Mouse (Mus musculus) liver, embryonic 11.5 days (tissue): ENCODE data around the gene Shmt2. TPM values are rescaled to one million over a fixed set of nuclear protein-coding genes. Genes with fewer than 3 reads are reported as not detected.

Experiments
- ATAC-seq: fragments of 200-750 bp; cut with Nextera tagmentation; replicated peaks from 2 replicates; pipeline ENCODE4 v1.8.0; 2017; ENCODE audit warnings: moderate number of reproducible peaks, mild to moderate bottlenecking, moderate TSS enrichment, moderate library complexity; ENCODE audit not compliant: low FRiP score
- DNase-seq: peaks from one replicate; pipeline ENCODE4 v3.0.0-alpha.2; 2017; ENCODE audit warnings: low spot score
- H3K27ac ChIP-seq: fragments of 300-500 bp; sonication (generic); 2 replicates; pipeline ENCODE4 v1.5.1; 2014; ENCODE audit warnings: mild to moderate bottlenecking, low read depth, low read length, control low read depth
- H3K27me3 ChIP-seq: fragments of 300-500 bp; sonication (generic); replicated peaks from 2 replicates; pipeline ENCODE4 v1.6.1; 2014; ENCODE audit warnings: low read length, mixed read lengths; ENCODE audit not compliant: control insufficient read depth, insufficient read depth
- H3K36me3 ChIP-seq: fragments of 300-500 bp; sonication (generic); 2 replicates; pipeline ENCODE4 v1.6.1; 2014; ENCODE audit warnings: mild to moderate bottlenecking, low read length, moderate library complexity, mixed read lengths; ENCODE audit not compliant: control insufficient read depth, insufficient read depth
- H3K4me1 ChIP-seq: fragments of 300-500 bp; sonication (generic); replicated peaks from 2 replicates; pipeline ENCODE4 v1.6.1; 2014; ENCODE audit warnings: low read length, mixed read lengths; ENCODE audit not compliant: control insufficient read depth, insufficient read depth
- H3K4me2 ChIP-seq: fragments of 300-500 bp; sonication (generic); 2 replicates; pipeline ENCODE4 v1.6.1; 2014; ENCODE audit warnings: mild to moderate bottlenecking, control low read depth, moderate library complexity
- H3K4me3 ChIP-seq: fragments of 300-500 bp; sonication (generic); 2 replicates; pipeline ENCODE4 v1.5.1; 2014; ENCODE audit warnings: low read depth, low read length, control low read depth
- H3K9ac ChIP-seq: fragments of 300-500 bp; sonication (generic); 2 replicates; pipeline ENCODE4 v1.6.1; 2014; ENCODE audit warnings: low read depth, low read length, control low read depth
- H3K9me3 ChIP-seq: fragments of 300-500 bp; sonication (generic); 2 replicates; pipeline ENCODE4 v1.6.1; 2016; ENCODE audit warnings: low read length, inconsistent platforms, mixed read lengths; ENCODE audit not compliant: control insufficient read depth
- WGBS: fragments of 180-500 bp; shearing (Covaris S2); extraction: QIAGEN DNeasy Blood & Tissue Kit; methylation state at CpG from one replicate; pipeline ENCODE4 v1.1.7; 2014; 5-methylcytosine and 5-hydroxymethylcytosine counted together
- polyA plus RNA-seq: library from polyadenylated mRNA; unstranded; fragments of >200 nt; fragmentation: Nextera tagmentation; extraction: Ambion mirVana; gene quantifications from 2 replicates; pipeline ENCODE4 v1.2.1, GENCODE M21; 2014

The Shmt2 gene
- polyA plus RNA-seq, 1 experiment from 2014 or later: 261 TPM

GRCm38 (mm10) chr10:127479131-127479530 lies 43.1 kb downstream of the Shmt2 start:
- Histone ChIP-seq H3K9ac (no peak overlapping the region), H3K36me3 (peaks cover 11% of the 10 kb centered on the region; the same call in 1 of the 2 replicates), H3K4me3 (no peak overlapping the region), H3K9me3 (no peaks in the 10 kb centered on the region), H3K4me1 (no peaks in the 10 kb centered on the region), H3K27me3 (no peaks in the 10 kb centered on the region), H3K27ac (no peak overlapping the region), H3K4me2 (no peak overlapping the region)
- no peak for DNase-seq
- 94% methylated on average over 4 of the region's 4 CpGs for WGBS
- no peak for ATAC-seq

- no peak overlapping the region for H3K27ac ChIP-seq
- H3K4me2 ChIP-seq: no peak overlapping the region
- no peaks in the 10 kb centered on the region for H3K4me1 ChIP-seq
- DNase-seq: no peak
- WGBS: 83% methylated on average over 7 of the region's 7 CpGs
- H3K9ac ChIP-seq: no peak overlapping the region
- H3K36me3 ChIP-seq: peaks cover 7% of the 10 kb centered on the region; the same call in 1 of the 2 replicates
- no peaks in the 10 kb centered on the region for H3K27me3 ChIP-seq
- no peaks in the 10 kb centered on the region for H3K9me3 ChIP-seq
- no peak for ATAC-seq
- H3K4me3 ChIP-seq: no peak overlapping the region
Measured at GRCm38 (mm10) chr10:127477301-127477700, 44.9 kb downstream of the Shmt2 start.

GRCm38 (mm10) chr10:127476541-127476940 lies 45.7 kb downstream of the Shmt2 start:
- WGBS: 87% methylated on average over 3 of the region's 3 CpGs
- ATAC-seq (no peak), DNase-seq (no peak)
- Histone ChIP-seq H3K9ac (no peak overlapping the region), H3K9me3 (no peaks in the 10 kb centered on the region), H3K27me3 (no peaks in the 10 kb centered on the region), H3K4me2 (no peak overlapping the region), H3K4me1 (no peaks in the 10 kb centered on the region; the same call in 1 of the 2 replicates), H3K4me3 (no peak overlapping the region), H3K36me3 (peaks cover 7% of the 10 kb centered on the region; the same call in 1 of the 2 replicates), H3K27ac (no peak overlapping the region)

DNA sequence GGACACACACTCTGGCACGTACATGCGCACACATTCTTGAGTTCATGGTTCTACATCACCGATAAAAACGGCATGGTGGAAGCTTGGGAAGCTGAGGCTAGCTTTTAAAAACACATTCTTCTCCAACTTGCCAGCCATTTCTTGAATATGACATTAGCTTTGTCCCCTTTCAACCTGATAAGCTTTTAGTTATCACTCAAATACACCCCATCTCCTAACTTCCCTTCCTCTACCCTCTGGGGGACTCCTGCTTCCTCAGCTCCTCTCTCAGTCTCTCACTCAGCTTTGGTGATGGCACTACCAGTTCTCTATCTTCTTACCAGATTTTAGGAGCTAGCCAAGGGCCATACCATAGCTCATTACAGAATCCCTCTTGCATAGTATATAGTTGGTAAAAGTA lies 47.1 kb downstream of the Shmt2 start:
- Histone ChIP-seq H3K4me2 (no peak overlapping the region), H3K4me3 (no peak overlapping the region), H3K9ac (no peak overlapping the region), H3K27me3 (no peaks in the 10 kb centered on the region), H3K27ac (no peak overlapping the region), H3K9me3 (no peaks in the 10 kb centered on the region), H3K36me3 (peaks cover 7% of the 10 kb centered on the region; the same call in 1 of the 2 replicates), H3K4me1 (no peaks in the 10 kb centered on the region; the same call in 1 of the 2 replicates)
- ATAC-seq (no peak), DNase-seq (no peak)
- WGBS: 92% methylated on average over 4 of the region's 4 CpGs

- Histone ChIP-seq H3K36me3 (peaks cover 7% of the 10 kb centered on the region; the same call in 1 of the 2 replicates), H3K4me2 (no peak overlapping the region), H3K9me3 (no peaks in the 10 kb centered on the region), H3K4me1 (no peaks in the 10 kb centered on the region; the same call in 1 of the 2 replicates), H3K9ac (no peak overlapping the region), H3K27me3 (no peaks in the 10 kb centered on the region), H3K4me3 (no peak overlapping the region), H3K27ac (no peak overlapping the region)
- ATAC-seq (no peak), DNase-seq (no peak)
- 66% methylated on average over 9 of the region's 9 CpGs for WGBS
Measured at GRCm38 (mm10) chr10:127472722-127473121, 49.5 kb downstream of the Shmt2 start.

DNA sequence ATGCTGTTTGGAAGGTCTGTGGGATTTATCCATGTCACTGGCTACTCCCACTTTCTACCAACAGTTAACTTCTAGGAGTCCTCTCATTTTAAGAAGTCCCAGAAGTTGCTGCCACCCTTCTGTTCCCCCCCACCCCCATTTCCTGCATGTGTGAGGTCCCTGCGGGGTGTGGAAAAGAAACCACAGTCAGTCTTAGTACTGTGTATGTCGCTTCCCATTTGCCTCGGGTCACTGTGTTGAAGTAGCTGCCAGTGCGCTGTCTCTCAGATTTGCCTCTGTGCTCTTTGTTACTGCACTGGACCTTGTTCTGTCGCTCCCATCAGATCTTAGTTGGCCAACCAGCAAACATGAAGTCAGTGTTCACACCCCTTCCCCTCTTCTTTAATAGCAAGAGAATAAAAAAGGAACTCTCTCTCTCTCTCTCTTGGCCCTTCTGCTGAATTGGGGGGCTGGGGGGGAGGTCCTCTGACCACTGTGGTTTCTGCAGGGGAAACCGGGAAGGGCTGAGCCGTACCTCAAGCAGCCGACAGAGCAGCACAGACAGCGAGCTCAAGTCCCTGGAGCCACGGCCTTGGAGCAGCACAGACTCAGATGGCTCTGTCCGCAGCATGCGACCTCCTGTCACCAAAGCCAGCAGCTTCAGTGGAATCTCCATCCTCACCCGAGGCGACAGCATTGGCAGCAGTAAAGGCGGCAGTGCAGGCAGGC lies 50.8 kb downstream of the Shmt2 start:
- WGBS: 44% methylated on average over 15 of the region's 15 CpGs
- DNase-seq: no peak

More for the DNA sequence above, 50.8 kb downstream of the Shmt2 start:
- no peaks in the 10 kb centered on the region; the same call in 1 of the 2 replicates for H3K4me1 ChIP-seq
- no peak overlapping the region for H3K4me3 ChIP-seq
- H3K9ac ChIP-seq: no peak overlapping the region
- ATAC-seq: 0 out of 2 replicates have a peak, but pooled peaks have one; percentile 10
- no peaks in the 10 kb centered on the region for H3K9me3 ChIP-seq
- H3K27ac ChIP-seq: no peak overlapping the region
- peaks cover 1% of the 10 kb centered on the region; the same call in 1 of the 2 replicates for H3K36me3 ChIP-seq
- no peak overlapping the region; the same call in 1 of the 2 replicates for H3K4me2 ChIP-seq
- no peaks in the 10 kb centered on the region for H3K27me3 ChIP-seq

Other genes with a start within 250 kb of the Shmt2 start
- gene Mbd6, start 233.4 kb downstream of the Shmt2 start, polyA plus RNA-seq: 14.2 and 19.0 TPM in 2 replicates
- 249 and 257 TPM in 2 replicates for gene Mars, start 210.7 kb downstream of the Shmt2 start, polyA plus RNA-seq
- gene Arhgap9, start 200.5 kb downstream of the Shmt2 start, polyA plus RNA-seq: 22.0 and 24.4 TPM in 2 replicates
- gene Gli1, start 180.5 kb downstream of the Shmt2 start, polyA plus RNA-seq: 2.1 and 2.2 TPM in 2 replicates
- gene Inhbe, start 168.0 kb downstream of the Shmt2 start, polyA plus RNA-seq: 0.04 and 0.09 TPM in 2 replicates
- 1.1 and 1.4 TPM in 2 replicates for gene Inhbc, start 152.0 kb downstream of the Shmt2 start, polyA plus RNA-seq
- 25.4 and 33.8 TPM in 2 replicates for gene R3hdm2, start 142.1 kb downstream of the Shmt2 start, polyA plus RNA-seq
- gene Stac3, start 20.8 kb downstream of the Shmt2 start, polyA plus RNA-seq: 0.32 and 0.39 TPM in 2 replicates
- 34.2 TPM in 2 replicates for gene Ndufa4l2, start 7.5 kb downstream of the Shmt2 start, polyA plus RNA-seq
- 0.56 TPM in 1 of 2 replicates, not detected in the other for gene Nxph4, start 12.1 kb upstream of the Shmt2 start, polyA plus RNA-seq
- 35.7 and 36.8 TPM in 2 replicates for gene Lrp1, start 98.7 kb upstream of the Shmt2 start, polyA plus RNA-seq
- gene Stat6, start 120.5 kb upstream of the Shmt2 start, polyA plus RNA-seq: 28.7 TPM in 2 replicates
- gene Nemp1, start 144.5 kb upstream of the Shmt2 start, polyA plus RNA-seq: 10.5 and 11.2 TPM in 2 replicates
- gene Nab2, start 146.1 kb upstream of the Shmt2 start, polyA plus RNA-seq: 5.7 and 5.8 TPM in 2 replicates
- 0.14 TPM in 1 of 2 replicates, not detected in the other for gene Myo1a, start 182.7 kb upstream of the Shmt2 start, polyA plus RNA-seq
- 11.2 and 16.0 TPM in 2 replicates for gene Tac2, start 202.0 kb upstream of the Shmt2 start, polyA plus RNA-seq
- 2.6 and 2.8 TPM in 2 replicates for gene Zbtb39, start 217.1 kb upstream of the Shmt2 start, polyA plus RNA-seq
- gene Gpr182, start 229.3 kb upstream of the Shmt2 start, polyA plus RNA-seq: 5.0 TPM in 2 replicates
- gene Rdh1, start 237.3 kb upstream of the Shmt2 start, polyA plus RNA-seq: 0.17 and 0.22 TPM in 2 replicates
- 0.19 and 0.22 TPM in 2 replicates for gene Rdh16f1, start 237.3 kb upstream of the Shmt2 start, polyA plus RNA-seq